Mouse (Mus musculus): ENCODE measurements at regions not wholly inside any gene's neighbourhood (a gene's known extent, or its start where the extent isn't known, plus 50 kb on each side); places are given as distances from the start of the nearest gene placed in this dataset.

DNA sequence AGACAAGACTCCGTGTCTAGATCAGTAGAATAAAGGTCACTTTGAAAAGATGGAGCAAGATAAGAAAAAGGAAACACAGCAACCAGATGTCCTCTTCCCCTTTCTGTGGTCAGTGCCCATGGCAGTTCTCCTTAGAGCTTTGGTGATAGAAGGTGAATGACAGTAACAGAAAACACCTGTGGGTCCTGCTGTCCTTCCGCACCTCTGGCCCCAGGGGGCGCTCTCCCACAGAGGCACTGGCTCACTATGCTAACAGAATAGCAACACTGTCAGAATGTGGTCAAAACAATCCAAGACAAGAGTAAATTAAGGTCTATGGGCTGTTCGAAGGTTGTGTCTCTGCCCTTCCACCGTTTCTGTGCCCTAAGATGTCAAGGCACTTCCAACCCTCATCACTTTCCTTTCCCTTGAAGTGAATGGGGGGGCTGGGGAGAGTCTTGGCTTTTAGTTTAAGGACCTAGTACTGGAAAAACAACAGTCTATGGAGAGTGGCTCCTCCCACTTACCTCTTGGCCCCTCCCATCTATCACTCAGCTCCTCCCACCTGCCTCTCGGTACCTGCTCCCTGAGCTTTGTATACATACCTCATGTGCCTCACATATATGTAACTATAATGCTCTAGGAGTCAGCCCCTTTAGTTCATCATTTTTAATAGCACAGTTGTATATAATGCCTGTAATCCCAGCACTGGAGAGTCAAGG, 86.2 kb upstream of the Tank start:
- no peaks in the 10 kb centered on the region for H3K4me1 ChIP-seq (replicated peaks)
- H3K9ac ChIP-seq, result no peak overlapping the region
- no peaks in the 10 kb centered on the region for H3K27me3 ChIP-seq (replicated peaks)
- H3K9me3 ChIP-seq (replicated peaks), result no peaks in the 10 kb centered on the region
- 61% methylated on average over 6 of the region's 6 CpGs for WGBS
- no peak overlapping the region for H3K27ac ChIP-seq (ENCODE audit: poor library complexity, severe bottlenecking)
- no peak overlapping the region for H3K4me3 ChIP-seq
- no peak for ATAC-seq (ENCODE audit: insufficient number of reproducible peaks, low FRiP score)
- H3K4me2 ChIP-seq, result no peak overlapping the region
- no peaks in the 10 kb centered on the region for H3K36me3 ChIP-seq

DNA sequence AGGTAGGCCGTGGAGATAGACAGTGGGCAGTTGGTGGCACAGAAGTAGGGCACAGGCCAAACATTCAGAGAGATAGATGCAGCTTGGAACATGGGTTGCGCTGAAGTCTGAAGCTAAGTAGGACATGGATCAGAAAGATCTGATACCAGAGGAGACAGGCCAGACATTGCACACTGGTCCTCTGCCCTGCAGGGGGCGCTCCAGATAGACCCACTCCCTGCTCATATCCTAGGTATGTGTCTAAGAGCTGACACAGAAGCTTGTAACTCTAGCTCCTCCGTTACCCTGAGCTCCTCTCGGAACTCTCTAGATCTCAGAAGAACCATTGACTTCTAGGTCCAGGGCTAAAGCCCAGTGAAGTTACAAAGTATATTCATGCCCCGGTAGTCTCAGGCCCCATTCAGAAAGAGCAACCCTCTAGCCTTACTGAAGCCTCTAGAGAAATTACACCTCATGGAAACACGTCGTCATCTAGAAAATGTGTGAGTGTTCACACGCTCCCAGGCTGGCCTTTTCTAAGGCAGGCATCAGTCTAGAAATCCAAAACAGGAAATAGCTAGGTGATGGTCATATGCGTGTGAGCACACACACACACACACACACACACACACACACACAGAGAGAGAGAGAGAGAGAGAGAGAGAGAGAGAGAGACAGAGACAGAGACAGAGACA, 87.8 kb upstream of the Tank start:
- Histone ChIP-seq H3K4me3 (no peak overlapping the region), H3K4me1 (replicated peaks) (no peaks in the 10 kb centered on the region), H3K4me2 (no peak overlapping the region), H3K9ac (no peak overlapping the region), H3K27me3 (replicated peaks) (no peaks in the 10 kb centered on the region), H3K9me3 (replicated peaks) (no peaks in the 10 kb centered on the region), H3K27ac (ENCODE audit: poor library complexity, severe bottlenecking) (no peak overlapping the region), H3K36me3 (no peaks in the 10 kb centered on the region)
- ATAC-seq (ENCODE audit: insufficient number of reproducible peaks, low FRiP score), result no peak
- 73% methylated on average over 10 of the region's 10 CpGs for WGBS

DNA sequence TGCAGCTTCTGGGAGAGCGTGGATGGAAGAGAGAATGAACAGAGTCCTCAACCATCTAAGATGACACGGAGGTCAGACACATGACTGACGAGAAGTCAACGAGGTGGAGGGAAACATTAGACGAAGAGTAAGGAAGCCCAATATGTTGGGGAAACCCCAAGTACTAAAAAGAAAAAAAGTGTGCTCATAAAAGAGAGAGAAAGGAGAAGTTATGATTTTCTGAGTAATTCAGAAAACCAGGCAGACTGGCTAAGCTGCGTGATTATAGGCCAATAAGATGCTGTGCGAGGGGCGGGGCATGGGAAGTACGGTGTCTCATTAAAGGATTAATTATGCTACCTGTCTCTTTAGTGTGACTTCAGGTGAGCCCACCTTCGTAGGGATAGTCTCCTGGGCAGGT, 88.6 kb upstream of the Tank start:
- no peak overlapping the region for H3K27ac ChIP-seq (ENCODE audit: poor library complexity, severe bottlenecking)
- no peaks in the 10 kb centered on the region for H3K36me3 ChIP-seq
- no peak overlapping the region for H3K4me2 ChIP-seq
- 86% methylated on average over 10 of the region's 10 CpGs for WGBS
- no peaks in the 10 kb centered on the region for H3K27me3 ChIP-seq (replicated peaks)
- no peaks in the 10 kb centered on the region for H3K4me1 ChIP-seq (replicated peaks)
- H3K4me3 ChIP-seq, result no peak overlapping the region
- no peak for ATAC-seq (ENCODE audit: insufficient number of reproducible peaks, low FRiP score)
- H3K9ac ChIP-seq, result no peak overlapping the region
- H3K9me3 ChIP-seq (replicated peaks), result no peaks in the 10 kb centered on the region

DNA sequence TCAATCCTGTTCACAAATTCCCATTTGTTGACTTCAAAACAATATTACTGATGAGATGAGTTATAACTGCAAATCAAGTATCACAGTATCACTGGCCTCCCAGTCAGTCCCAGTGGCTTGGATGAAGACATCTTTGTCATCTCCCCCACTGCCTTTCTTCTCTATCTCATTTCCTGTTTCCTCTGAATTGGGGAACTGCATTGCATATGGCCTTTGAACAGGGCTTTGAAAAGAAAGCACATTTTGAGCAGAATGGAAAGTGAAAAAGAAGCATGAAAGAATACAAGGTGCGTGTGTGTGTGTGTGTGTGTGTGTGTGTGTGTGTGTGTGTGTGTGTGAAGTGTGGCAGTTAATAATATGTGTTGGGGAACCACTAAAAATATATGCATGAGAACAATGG, 94.6 kb upstream of the Tank start:
- Histone ChIP-seq H3K27ac (ENCODE audit: poor library complexity, severe bottlenecking) (no peak overlapping the region), H3K9me3 (replicated peaks) (no peaks in the 10 kb centered on the region), H3K9ac (no peak overlapping the region), H3K27me3 (replicated peaks) (no peaks in the 10 kb centered on the region), H3K4me2 (no peak overlapping the region), H3K36me3 (no peaks in the 10 kb centered on the region), H3K4me3 (no peak overlapping the region), H3K4me1 (replicated peaks) (no peaks in the 10 kb centered on the region)
- 78% methylated on average over 1 of the region's 1 CpGs for WGBS
- ATAC-seq (ENCODE audit: insufficient number of reproducible peaks, low FRiP score), result no peak

DNA sequence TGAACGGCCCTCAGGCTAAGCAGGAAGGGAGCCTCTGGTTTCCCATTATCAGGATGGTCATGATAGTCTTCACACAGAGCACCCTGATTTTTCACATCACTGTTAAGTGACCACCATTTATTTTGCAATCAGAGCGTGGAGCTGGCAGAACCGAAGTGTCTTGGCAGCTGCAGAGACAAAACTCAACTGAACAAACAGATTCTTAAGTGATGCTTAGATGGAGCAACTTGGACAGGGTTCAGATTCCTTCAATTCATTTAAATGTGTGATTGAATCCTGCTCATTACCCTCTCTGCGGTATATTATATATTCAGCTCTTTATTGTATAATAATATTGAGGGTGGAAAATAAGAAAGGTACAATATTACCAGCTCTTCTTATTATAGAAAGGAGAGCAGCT, 101.7 kb upstream of the Tank start:
- ATAC-seq (ENCODE audit: insufficient number of reproducible peaks, low FRiP score), result no peak
- Histone ChIP-seq H3K9me3 (replicated peaks) (no peaks in the 10 kb centered on the region; the same call in 1 of the 2 replicates), H3K27ac (ENCODE audit: poor library complexity, severe bottlenecking) (no peak overlapping the region), H3K36me3 (no peaks in the 10 kb centered on the region), H3K27me3 (replicated peaks) (no peaks in the 10 kb centered on the region), H3K4me1 (replicated peaks) (no peaks in the 10 kb centered on the region), H3K4me2 (no peak overlapping the region), H3K4me3 (no peak overlapping the region), H3K9ac (no peak overlapping the region)
- 78% methylated on average over 4 of the region's 4 CpGs for WGBS

DNA sequence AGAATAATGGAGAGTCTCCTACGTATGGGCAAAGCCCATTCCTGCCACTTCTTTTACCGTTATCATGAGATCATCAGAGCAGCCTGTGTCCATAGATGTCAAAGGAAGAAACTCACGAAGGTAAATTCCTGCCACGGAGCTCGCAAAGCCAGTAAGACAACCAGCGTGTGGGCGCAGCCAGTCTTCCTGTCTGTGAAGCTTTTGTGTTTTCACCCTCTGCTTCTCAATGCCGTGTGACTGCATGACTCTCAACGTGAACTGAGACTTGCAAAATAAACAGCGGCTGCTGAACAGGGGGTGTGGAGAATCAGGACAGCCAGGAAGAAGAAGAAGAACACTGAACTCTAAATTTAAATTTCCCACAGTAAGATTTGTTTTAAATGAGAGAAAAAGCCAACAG, 103.8 kb upstream of the Tank start:
- H3K4me3 ChIP-seq, result no peak overlapping the region
- WGBS, result 67% methylated on average over 10 of the region's 10 CpGs
- H3K9me3 ChIP-seq (replicated peaks), result no peaks in the 10 kb centered on the region; the same call in 1 of the 2 replicates
- no peak overlapping the region for H3K9ac ChIP-seq
- no peak overlapping the region for H3K4me2 ChIP-seq
- H3K27ac ChIP-seq (ENCODE audit: poor library complexity, severe bottlenecking), result no peak overlapping the region
- no peaks in the 10 kb centered on the region for H3K4me1 ChIP-seq (replicated peaks)
- no peak for ATAC-seq (ENCODE audit: insufficient number of reproducible peaks, low FRiP score)
- H3K27me3 ChIP-seq (replicated peaks), result no peaks in the 10 kb centered on the region
- no peaks in the 10 kb centered on the region for H3K36me3 ChIP-seq

DNA sequence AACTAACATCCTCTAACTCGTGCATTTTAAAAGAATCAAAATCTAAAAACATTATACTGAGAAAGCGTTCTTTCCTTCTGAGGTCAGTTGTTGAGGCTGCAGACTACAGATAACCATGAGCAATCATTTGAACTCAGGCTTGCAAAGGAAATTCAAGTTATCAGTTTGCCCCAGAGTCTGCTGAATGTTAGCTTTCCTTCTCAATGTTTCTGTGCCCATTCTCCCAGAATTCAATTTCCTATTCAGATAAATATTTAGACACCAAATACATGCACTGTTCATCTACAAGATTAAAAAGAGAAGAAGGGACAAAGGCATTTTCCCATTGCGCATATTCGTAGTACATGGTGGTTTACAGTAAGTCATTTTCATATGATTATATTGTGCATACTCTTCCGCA, 107.9 kb upstream of the Tank start:
- no peak overlapping the region for H3K27ac ChIP-seq (ENCODE audit: poor library complexity, severe bottlenecking)
- H3K27me3 ChIP-seq (replicated peaks), result no peaks in the 10 kb centered on the region
- WGBS, result 66% methylated on average over 5 of the region's 5 CpGs
- H3K4me2 ChIP-seq, result no peak overlapping the region
- no peak overlapping the region for H3K9ac ChIP-seq
- H3K36me3 ChIP-seq, result no peaks in the 10 kb centered on the region
- no peak overlapping the region for H3K4me3 ChIP-seq
- ATAC-seq (ENCODE audit: insufficient number of reproducible peaks, low FRiP score), result no peak
- H3K4me1 ChIP-seq (replicated peaks), result no peaks in the 10 kb centered on the region
- H3K9me3 ChIP-seq (replicated peaks), result no peaks in the 10 kb centered on the region

DNA sequence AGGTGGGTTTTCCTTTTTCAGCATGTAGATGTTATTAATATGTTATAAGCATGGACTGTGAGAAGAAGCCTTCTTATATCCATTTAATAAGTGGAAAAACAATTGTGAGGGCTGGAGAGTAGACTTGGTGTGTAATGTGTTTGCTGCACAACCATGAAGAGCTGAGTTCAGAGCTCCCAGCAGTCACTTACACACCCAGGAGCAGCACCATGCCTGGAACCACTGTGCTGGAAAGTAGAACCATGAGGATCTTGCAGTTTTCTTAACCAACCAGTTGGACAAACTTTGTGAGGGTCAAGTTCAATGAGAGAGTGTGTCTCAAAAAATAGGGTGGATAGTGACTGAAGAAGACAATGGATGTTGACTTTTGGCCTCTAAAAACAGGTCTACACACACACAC, 108.3 kb upstream of the Tank start:
- Histone ChIP-seq H3K4me1 (replicated peaks) (no peaks in the 10 kb centered on the region), H3K4me2 (no peak overlapping the region), H3K9ac (no peak overlapping the region), H3K27me3 (replicated peaks) (no peaks in the 10 kb centered on the region), H3K4me3 (no peak overlapping the region), H3K27ac (ENCODE audit: poor library complexity, severe bottlenecking) (no peak overlapping the region), H3K9me3 (replicated peaks) (no peaks in the 10 kb centered on the region), H3K36me3 (no peaks in the 10 kb centered on the region)
- ATAC-seq (ENCODE audit: insufficient number of reproducible peaks, low FRiP score), result no peak

DNA sequence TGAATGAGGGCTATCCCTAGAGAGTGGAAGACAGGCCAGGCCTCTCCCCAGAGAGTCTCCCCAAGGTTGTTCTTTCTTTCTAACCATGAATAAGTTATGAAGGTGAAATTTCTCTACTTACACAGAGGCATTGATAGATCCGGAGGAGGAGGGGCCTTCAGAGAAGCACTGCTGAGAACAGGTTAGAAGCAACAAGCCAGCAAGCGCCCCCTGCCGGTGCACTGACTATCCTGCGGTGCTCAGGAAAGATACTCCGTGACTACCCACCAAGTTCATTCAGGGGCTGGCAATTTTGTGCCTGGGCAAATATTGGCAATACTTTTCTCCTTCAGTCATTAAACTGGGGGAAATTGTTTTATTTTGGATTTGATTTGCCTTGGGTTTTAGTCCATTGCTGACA, 122.5 kb upstream of the Tank start:
- no peaks in the 10 kb centered on the region for H3K36me3 ChIP-seq
- no peak overlapping the region for H3K4me2 ChIP-seq
- no peak overlapping the region for H3K27ac ChIP-seq (ENCODE audit: poor library complexity, severe bottlenecking)
- WGBS, result 28% methylated on average over 5 of the region's 5 CpGs
- ATAC-seq (ENCODE audit: insufficient number of reproducible peaks, low FRiP score), result no peak
- no peak overlapping the region for H3K4me3 ChIP-seq
- H3K4me1 ChIP-seq (replicated peaks), result peaks cover 16% of the 10 kb centered on the region
- H3K9me3 ChIP-seq (replicated peaks), result no peaks in the 10 kb centered on the region
- H3K9ac ChIP-seq, result no peak overlapping the region
- H3K27me3 ChIP-seq (replicated peaks), result no peaks in the 10 kb centered on the region

DNA sequence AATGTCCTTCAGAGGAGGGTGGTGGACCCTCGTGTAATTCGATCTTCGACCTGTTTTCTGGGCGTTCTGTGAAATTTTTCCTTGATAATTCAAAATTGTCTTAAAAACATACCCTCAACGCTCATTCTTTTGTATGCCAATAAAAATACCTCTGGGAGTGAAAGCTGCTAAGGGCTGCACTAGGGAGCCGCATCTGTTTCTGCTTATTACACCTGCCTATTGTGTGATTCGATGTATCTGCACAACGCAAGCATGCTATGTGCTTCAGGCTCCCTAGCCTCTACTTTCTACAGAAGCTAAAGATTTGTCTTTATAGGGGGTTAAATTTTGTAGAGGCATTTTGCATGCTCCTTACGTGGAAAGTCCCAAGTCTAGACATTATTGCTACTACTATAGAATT, 123.7 kb upstream of the Tank start:
- Histone ChIP-seq H3K4me3 (no peak overlapping the region), H3K9me3 (replicated peaks) (no peaks in the 10 kb centered on the region), H3K36me3 (no peaks in the 10 kb centered on the region), H3K27ac (ENCODE audit: poor library complexity, severe bottlenecking) (no peak overlapping the region), H3K9ac (no peak overlapping the region), H3K27me3 (replicated peaks) (no peaks in the 10 kb centered on the region), H3K4me2 (no peak overlapping the region), H3K4me1 (replicated peaks) (peaks cover 19% of the 10 kb centered on the region)
- no peak for ATAC-seq (ENCODE audit: insufficient number of reproducible peaks, low FRiP score)
- WGBS, result 31% methylated on average over 9 of the region's 9 CpGs

DNA sequence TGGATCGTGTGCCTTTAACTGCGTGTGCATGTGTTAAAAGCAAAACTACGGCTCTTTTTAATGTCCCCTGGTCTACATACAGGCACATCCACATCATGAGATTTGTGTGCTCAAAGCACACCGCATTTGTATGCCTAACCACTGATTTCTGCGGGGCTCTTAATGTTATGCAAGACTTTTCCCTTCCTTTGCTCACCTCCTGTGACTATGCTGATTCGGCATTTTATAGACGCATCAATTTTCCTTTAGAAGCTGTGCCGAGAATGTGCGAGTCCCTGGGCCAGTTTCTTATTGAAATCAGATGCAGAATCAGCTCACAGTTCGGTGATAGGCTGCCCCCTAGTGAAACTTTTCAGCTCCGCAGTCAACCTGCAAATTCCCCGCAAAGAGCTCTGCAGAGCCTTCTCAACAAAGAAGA, 124.1 kb upstream of the Tank start:
- Histone ChIP-seq H3K4me1 (replicated peaks) (peaks cover 19% of the 10 kb centered on the region), H3K27ac (ENCODE audit: poor library complexity, severe bottlenecking) (peak overlapping the region; percentile 84), H3K27me3 (replicated peaks) (no peaks in the 10 kb centered on the region), H3K4me2 (peak overlapping the region; percentile 72), H3K9me3 (replicated peaks) (no peaks in the 10 kb centered on the region), H3K4me3 (peak overlapping the region; percentile 54), H3K9ac (peak overlapping the region; percentile 54), H3K36me3 (no peaks in the 10 kb centered on the region)
- ATAC-seq (ENCODE audit: insufficient number of reproducible peaks, low FRiP score), result peak; percentile 45; the same call in 1 of the 2 replicates
- WGBS, result 8% methylated on average over 12 of the region's 12 CpGs
